Mouse (Mus musculus): ENCODE results near the gene Mrgpra9.
"Not testable (repeated sequence)": the region's sequence is repeated elsewhere in the genome, so short reads cannot be mapped to it uniquely, and the experiment has no call there.

The Mrgpra9 gene

GRCm38 (mm10) chr7:47252770-47253169 lies at the start of gene Mrgpra9:
Gene Mrgpra9 (minus strand): TSS chr7:47252848.
- no peak for DNase-seq (ENCODE audit: low spot score in 2 of 2)

- DNase-seq (ENCODE audit: low spot score in 2 of 2): not testable (repeated sequence)
Observed at GRCm38 (mm10) chr7:47299612-47300011, 47.0 kb upstream of the Mrgpra9 start.

GRCm38 (mm10) chr7:47271547-47271946 lies 18.9 kb upstream of the Mrgpra9 start:
- DNase-seq (ENCODE audit: low spot score in 2 of 2): not testable (repeated sequence)

- peak in 1 of 2 experiments; percentile 50 for DNase-seq (ENCODE audit: low spot score in 2 of 2)
Observed at GRCm38 (mm10) chr7:47244658-47245057, 8.0 kb downstream of the Mrgpra9 start.

- DNase-seq (ENCODE audit: low spot score in 2 of 2): no peak
Observed at GRCm38 (mm10) chr7:47204830-47205229, 47.8 kb downstream of the Mrgpra9 start, which contains the start of gene Mrgpra6. Gene Mrgpra6 (minus strand): TSS chr7:47204920.

- no peak for DNase-seq (ENCODE audit: low spot score in 2 of 2)
Observed at GRCm38 (mm10) chr7:47195271-47195670, 57.4 kb downstream of the Mrgpra9 start.

Measured in spleen, postnatal 10 days (tissue).